Mouse (Mus musculus) adipose tissue, adult 10 weeks (tissue): ENCODE data around the gene Ctso. TPM values are rescaled to one million over a fixed set of nuclear protein-coding genes. Genes with fewer than 3 reads are reported as not detected.

Source experiments
- polyA plus RNA-seq: library from polyadenylated mRNA; stranded (reverse); fragments of 350-450 nt; fragmentation: Illumina TruSeq; extraction: RNeasy Lipid Tissue Mini Kit (QIAGEN cat#74804); gene quantifications from one replicate; pipeline ENCODE4 v1.2.3, GENCODE M21; 2014; ENCODE audit warnings: low read depth, low replicate concordance

The Ctso gene
- 40.5 TPM for polyA plus RNA-seq

DNA sequence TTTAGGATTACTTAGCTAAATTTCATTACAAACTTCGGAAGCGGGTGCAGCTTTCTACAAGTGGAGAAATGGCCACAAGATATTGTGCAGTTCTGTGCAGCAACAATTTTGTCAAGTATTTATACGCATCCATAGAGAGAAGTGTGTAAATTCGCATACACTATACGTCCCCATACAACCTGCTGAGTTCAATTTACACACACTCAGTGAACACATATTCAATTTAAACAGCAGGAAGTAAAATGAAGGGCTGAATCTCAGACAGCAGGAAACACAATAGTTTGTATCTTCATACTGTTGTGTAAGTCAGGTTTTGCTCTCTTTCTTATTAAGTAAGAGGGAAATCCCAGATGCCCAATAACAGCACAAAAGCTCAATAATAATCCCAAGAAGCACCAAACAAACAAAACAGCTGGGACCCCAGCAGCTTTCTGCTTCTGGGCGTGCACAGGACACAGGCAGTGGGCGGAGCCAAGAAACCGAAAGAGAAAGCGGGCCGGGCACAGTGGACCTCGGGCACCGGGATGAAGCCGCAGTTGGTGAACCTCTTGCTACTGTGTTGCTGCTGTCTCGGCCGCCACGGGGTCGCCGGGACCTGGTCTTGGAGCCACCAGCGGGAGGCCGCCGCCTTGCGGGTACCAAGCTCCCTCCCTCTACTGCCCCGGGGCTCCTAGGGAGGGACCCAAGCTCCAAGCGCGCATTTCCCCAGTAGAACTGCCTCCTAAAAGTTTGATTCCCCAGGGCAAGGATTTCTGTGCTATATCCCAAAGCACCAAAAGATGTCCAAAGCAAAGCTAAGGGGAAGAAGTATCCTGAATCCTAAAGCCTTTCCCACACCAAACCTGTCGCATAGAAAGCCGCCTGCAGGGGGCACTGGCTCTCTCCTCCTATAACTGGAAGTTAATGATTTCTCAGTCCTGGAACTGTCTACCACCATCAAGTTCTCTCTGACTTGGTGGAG, at the start of gene Ctso:
TSS of gene Ctso (plus strand) at position 461 of the 961 bp plus-strand sequence.

GRCm38 (mm10) chr3:81976102-81976501, 43.7 kb downstream of the Ctso start, which contains the start of gene Tdo2:
TSS of gene Tdo2 (minus strand) at chr3:81976202.

DNA sequence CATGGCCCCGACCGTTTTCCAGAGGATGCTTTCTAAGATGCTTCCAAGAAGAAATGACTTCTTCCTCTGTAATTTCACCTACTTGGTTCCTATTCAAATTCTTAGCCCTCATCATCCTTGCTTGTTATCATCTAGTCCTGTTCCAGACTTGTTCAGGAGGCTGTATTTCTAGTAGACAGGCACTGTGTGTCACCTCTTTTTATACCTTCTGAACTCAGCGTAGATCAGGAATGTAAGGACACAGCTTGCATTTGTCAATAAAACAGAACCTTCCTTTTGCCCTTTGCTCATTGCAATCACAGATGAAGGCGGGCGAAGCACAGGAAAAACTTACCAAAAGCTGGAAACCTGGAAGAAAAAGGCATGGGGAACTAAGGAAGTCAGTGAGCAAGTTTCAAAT, 49.6 kb downstream of the Ctso start, which contains the start of gene Asic5:
TSS of gene Asic5 (plus strand) at position 301 of the 400 bp plus-strand sequence.

Other genes starting within 250 kb of the Ctso start
- gene Tdo2, start 43.6 kb downstream of the Ctso start, polyA plus RNA-seq = 1.7 TPM
- not detected for gene Asic5, start 49.7 kb downstream of the Ctso start, polyA plus RNA-seq
- 6.1 TPM for gene Gucy1b1, start 142.1 kb downstream of the Ctso start, polyA plus RNA-seq
- gene Gucy1a1, start 213.2 kb downstream of the Ctso start, polyA plus RNA-seq = 14.6 TPM